Mouse (Mus musculus) left cerebral cortex, postnatal 10 days (tissue): ENCODE measurements around the gene Lag3. TPM values are rescaled to one million over a fixed set of nuclear protein-coding genes. Genes with fewer than 3 reads are reported as not detected.
"Not testable (repeated sequence)": the region's sequence is repeated elsewhere in the genome, so short reads cannot be mapped to it uniquely, and the experiment has no call there.

Source experiments
- DNase-seq, 2 experiments: peaks; one replicate each; pipeline ENCODE4 v3.0.0; 2021 to 2022; ENCODE audit warnings: low spot score in 2 of 2, mixed read lengths in 1 of 2; ENCODE audit errors: extremely low spot score in 1 of 2
- intact Hi-C: fragments of 180-260 bp; cut with DNase I; formaldehyde crosslinking; loops from one replicate; pipeline ENCODE4 v1.15.1; 2025
- total RNA-seq, 2 experiments: library from RNA; stranded (reverse); gene quantifications; 2 replicates each; pipeline ENCODE4 v1.2.3; 2021

Gene Lag3
- total RNA-seq, 2 experiments from 2014 or later, result 1.4 to 1.5 TPM

DNA sequence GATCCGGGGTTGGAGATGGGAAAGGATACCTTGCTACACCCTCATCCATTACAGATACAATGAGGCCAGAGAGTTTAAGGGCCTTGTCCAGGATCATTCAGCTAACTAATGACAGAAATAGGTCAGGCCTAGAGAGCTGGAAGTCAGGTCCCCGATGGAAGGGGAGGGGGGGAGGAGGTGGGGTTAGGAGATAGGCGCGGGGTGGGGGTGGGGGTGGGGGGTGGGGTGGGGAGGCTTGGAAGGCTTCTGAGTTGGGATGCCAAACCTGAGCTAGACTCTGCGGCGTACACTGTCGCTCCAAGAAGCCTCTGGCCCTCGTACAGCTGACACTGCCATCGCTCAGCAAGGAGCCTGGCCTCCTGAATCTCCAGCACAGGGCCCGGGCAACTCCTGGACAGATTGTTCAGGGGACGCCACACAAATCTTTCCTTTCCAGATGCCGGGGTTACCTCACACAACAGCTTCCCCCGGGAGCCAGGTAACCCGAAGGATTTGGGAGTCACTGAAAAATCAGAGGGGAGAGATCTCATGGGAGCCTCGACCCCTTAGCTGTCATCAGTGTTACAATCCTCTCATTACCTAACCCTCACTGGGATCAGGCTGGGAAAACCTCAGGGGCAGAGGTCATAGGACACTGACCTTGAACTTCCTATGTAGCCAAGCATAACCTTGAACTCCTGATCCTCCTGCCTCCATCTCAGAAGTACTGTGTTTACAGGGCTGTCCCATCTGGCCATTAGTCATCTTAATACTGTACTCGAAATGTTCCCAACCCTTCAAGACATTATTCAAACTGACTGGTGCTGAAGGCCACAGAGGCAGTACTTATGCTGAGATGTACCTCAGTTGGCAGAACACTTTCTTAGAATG is 6.3 kb downstream of the Lag3 start:
- intact Hi-C loops, result loop anchor here (2.0 kb wide), 1 partner anchor 42 kb away; the partner anchor contains the start of gene Gpr162
- DNase-seq, result no peak

DNA sequence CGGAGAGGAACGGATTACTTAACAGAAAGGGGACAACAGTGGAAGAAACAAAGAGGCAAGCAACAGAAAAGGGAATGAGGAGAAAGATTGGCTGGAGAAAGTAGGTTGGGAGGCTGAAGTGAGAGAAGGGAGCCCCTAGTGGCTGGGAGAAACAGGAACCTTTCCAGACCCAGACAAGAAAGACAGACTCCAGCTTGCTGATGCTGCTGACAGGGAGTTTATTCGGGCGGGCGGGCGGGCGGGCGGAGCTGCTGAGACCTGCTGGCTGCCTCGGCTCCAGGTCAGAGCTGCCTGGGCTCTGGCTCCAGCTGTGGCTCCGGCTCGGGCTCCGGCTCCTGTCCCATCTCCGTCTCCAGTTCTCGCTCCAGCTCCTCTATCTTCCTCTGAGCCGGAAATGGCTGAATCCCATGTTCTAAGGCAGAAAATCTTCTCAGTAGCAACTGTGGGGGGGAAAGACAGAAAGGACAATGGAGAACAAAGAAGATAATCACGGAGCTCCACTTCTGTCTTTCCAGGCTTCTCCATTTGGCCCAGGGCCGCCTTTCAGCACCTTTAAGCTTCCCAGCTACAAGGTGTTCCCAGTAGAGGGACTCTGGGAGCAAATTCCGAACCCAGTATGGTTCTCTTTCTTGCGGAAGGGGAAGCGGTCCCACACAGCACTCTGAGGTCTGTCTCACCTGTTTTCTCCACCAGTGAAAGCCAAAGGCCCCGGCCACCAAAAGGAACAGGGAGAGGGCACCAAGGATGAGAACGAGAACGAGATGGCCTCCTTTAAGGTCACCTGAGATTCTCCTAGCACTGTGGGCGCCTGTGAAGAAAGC is 7.1 kb downstream of the Lag3 start:
- intact Hi-C loops, result loop anchor here (2.0 kb wide), 1 partner anchor 42 kb away; the partner anchor contains the start of gene Gpr162
- peak; percentile 78 to 86 for DNase-seq

DNA sequence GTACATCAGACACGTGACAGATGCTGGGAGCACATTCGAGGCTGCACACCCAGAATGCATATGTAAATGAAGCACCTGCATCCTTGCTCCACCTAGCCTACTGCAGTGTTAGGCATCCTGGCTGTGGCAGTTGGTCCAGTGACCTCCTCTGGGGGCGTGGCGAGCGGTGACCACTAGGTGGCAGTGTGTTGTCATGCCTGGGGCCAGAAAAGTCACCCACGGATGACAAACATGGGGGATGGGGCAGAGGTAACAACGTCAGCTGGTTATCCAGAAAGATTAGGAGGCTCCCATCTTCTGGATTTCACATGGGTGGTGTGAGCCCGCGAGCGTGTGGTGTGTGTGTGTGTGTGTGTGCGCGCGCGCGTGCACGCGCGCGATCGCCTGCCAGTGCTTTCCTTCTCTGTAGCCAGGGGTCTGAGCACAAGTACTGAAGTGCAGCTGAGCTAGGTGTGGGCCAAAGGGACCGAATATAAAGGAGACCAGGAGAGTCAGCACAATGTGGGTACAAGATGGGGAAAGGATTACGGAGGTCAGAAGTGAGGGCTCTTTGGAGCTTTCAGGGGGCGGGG is 7.8 kb downstream of the Lag3 start:
- peak; percentile 84 to 94 for DNase-seq
- intact Hi-C loops, result loop anchor here (2.0 kb wide), 1 partner anchor 41 kb away; the partner anchor contains the start of gene Gpr162

DNA sequence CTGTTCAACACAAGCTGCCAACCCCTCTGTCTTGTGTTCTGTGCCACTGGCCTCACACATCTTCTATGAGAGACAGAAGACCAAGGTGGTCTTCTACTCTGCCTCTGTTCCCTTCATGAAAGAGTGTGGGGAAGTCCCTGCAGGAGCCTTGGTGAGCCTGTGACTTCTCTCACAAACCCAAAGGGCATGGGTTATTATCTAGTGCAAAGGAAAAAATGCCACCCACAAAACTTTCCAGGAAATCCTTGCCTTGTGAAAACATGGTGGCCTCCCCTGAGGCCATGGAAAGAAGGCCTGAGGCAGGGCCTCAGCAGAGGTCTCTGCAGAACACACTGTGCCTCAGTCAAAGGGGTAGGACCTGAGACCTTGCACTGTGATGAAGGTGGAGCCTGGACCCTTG is 9.7 kb downstream of the Lag3 start:
- no peak for DNase-seq
- intact Hi-C loops, result no loop called here

DNA sequence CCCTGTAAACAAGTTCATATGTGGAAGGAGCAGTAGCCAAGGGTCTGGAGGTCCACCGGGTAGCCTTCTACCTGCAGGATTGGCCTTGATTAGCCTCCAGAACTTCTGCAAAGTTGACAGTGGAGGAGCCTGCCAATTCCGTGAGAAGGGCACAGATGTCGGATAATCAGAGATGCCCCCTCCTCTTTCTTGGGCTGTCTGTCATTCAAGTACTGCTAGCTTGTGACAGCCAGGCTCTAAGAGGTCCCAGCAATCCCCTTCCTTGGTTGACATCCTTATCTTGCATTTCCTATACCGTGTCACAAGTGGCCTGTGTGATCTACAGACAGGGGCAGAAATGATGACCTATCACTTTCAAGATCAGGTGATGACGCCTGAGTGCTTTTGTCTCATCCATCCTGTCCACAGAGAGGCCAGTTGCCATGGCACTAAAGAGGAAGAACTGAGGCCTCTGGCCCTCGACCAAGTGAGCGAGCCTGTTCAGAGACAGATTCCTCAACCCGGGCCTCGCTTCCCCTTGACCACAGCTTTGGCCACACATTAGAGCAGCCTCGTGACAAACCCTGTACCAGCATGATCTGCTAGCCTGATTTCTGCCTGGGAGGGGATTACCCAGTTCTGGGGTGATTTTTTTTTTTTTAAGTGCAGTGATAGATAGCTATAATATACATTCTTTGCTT is 10.6 kb downstream of the Lag3 start:
- DNase-seq, result peak in 1 of 2 experiments; percentile 74
- intact Hi-C loops, result no loop called here

DNA sequence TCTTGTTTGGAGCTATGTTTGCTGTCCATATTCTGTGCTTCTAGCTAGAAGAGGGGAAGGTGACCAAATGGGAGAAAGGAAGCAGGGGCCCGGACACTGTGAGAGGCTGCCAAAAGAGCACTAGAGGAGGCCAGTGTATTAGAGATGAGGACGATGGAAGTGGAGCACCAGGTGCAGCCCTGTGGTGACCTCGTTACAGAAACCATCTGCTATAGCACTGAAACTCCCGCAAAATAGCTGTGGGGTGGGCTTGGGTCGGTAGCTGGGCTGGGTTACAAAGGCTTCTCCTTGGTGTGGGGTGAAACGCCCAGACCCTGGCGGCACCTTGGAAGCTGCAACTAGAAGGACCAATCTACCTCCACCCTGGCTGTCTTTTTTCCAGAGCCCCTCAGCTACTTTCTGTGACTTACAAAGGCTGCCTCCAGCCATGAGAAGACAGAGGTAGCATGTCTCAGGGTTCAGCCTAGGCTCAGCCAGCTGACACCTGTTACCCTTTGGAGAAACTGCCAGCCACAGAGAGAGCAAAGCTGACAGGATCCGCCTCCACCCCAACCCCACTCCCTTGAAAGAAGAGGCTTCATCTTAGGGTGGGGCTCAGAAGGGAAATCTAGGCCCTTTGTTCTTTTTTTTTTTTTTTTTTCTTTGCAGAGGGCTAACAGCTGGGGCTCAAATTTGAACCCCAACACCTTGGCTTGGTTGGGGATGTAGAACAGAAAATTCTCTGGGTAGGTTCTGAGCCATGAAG is 11.3 kb downstream of the Lag3 start:
- no peak for DNase-seq
- intact Hi-C loops, result no loop called here

DNA sequence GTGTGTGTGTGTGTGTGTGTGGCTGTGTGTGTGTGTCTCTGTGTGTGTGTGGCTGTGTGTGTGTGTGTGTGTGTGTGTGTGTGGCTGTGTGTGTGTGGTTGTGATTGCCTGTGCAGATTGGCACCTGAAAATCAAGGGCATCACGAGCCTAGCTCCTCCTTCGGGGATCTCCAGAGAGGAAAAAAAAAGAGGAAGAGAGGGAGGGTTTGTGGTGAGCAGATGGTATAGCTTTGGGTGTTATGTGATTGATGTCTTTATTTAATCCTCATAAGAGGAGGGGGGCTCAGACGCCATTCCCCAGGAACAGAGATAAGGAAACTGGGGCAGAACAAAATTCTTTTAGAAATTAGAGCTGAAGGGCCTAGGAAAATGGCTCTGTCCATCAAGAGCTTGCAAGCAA is 13.1 kb downstream of the Lag3 start:
- DNase-seq, result no peak
- intact Hi-C loops, result no loop called here

DNA sequence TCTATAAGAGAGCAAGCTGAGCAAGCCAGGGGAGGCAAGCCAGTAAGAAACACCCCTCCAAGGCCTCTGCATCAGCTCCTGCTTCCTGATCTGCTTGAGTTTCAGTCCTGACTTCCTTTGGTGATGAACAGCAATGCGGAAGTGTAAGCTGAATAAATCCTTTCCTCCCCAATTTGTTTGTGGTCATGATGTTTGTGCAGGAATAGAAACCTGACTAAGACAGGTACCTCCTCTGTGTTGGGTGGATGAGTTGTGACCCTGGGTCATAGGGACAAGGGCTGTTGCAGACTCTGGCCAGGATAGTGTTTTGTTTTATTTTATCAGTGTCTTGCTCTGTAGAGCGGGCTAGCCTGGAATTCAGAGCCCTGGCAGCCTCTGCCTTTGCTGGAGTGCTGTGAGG is 17.4 kb downstream of the Lag3 start:
- DNase-seq, intact Hi-C loops: not testable (repeated sequence)

DNA sequence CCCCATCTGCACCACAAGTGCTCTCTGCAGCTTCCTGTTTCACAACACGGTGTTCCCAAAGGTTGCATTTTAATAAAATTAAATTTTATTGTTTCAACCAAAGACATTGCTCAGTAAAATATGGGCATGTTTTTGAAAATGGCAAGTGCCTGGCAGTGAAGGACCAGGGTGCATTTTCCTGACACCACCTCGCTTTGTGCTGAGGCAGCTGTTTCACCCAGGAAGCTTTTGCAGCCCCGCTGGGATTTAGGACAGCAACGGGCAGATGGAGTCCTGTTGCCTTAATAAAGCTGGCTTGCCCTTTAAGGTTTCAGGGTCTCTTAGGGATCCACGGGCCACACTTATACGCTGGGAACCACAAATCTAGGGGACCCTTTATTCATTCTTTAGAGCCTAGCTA is 20.5 kb downstream of the Lag3 start:
- no peak for DNase-seq
- intact Hi-C loops, result no loop called here

DNA sequence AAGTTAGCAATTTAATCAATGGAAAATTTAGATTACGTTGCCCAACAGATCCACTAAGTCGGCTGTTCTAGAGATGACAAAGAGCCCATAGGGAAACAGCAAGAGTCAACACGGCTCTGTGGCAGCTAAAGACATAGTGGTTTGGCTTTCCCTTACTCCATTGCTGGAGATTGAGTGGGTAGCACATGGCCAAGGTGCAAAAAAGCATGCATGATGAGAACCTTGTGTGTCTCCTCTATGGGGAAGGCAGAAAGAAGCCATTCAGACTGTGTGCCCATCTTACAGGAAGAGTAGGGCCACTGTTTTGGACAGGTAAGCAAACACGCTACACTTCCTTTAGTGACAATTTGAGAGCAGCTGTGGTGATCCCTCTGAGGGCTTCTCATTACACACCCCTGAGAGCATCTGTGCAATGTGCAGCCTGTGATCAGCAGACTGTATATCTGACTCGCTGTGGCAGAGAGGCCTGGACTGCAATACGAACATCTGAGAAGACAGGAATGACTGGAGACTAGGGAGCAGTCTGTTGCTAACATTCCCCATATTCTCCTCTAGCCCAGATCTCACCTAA is 22.9 kb downstream of the Lag3 start:
- intact Hi-C loops, result no loop called here
- DNase-seq, result no peak

DNA sequence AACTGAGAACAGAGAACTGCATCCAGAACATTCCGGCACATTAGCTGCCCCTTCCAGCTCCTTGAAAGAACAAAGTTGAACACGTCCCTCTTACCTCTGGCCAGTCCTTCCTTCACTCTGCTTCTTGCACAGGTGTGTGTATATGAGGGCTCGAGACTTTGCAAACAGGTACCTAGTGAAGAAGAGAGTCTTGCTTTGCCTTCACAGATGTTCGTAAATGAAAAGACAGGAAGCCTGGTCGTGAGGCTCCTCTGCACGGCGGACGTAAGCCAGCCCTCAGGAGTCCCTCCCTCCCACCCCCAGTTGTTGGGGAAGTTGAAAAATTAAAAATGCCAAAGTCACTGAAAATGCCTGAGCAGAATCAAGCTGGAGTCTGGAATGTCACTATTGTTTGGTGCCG is 23.5 kb downstream of the Lag3 start, which contains the start of gene Cd4:
Gene Cd4, minus strand, starts transcription at position 236 of the 400 bp plus-strand sequence.
- DNase-seq, result no peak
- intact Hi-C loops, result no loop called here

DNA sequence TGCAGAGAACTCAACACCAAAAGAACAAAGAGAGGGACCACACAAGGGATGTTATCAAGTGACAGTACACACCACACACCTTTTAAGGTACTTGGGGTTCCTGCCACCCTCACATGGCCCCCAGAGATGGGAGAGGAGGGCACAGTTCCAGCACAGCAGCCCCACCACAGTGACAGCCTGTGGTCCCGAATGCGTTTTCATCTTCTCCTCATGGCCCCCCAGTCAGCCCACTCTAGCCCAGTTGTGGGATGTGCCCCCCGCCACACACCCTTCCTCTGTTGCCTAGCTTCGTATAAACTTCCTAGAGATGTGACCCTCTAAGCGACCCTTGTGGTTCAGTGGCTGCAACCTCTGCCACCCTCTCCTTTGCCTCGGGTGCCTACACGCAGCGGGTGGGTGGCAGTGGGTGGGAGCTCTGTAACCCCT is 25.5 kb downstream of the Lag3 start:
- intact Hi-C loops, result no loop called here
- DNase-seq, result no peak

DNA sequence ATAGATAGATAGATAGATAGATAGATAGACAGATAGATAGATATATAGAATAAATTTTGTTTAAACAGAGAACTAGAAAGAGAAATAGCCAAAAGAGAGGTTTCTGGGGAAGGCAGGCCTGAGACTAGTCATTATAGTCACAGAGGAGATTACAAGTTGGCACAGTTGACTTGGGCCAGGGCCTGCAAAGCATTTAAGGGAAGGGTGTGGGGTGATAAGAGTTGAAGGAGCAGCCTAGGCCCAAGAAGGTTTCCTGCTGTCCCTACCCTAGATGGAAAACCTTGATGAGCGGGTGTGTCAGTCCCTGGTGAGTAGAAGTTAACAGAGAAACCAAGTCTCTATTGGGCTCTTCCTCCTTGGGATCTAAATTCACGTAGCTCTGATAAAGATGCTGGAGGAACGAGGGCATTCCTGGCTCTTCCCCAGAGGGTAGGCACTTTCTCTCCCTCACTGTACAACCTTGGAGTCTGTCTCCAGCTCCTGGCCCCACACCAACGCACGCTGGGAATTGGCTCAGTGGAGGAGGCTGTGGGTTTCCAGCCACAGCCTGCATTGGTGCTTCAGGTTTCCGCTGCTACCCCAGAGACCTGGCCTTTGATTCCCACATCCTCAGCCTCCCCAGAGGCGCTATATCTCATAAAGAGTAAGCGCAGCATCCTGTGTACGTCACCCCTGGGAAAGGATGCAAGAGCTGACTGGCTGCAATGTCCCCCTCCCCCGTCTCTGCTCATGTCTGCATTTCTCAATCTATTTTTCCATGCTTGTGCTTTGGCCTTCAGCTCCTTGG is 26.6 kb downstream of the Lag3 start:
- DNase-seq, result peak in 1 of 2 experiments; percentile 81
- intact Hi-C loops, result no loop called here

DNA sequence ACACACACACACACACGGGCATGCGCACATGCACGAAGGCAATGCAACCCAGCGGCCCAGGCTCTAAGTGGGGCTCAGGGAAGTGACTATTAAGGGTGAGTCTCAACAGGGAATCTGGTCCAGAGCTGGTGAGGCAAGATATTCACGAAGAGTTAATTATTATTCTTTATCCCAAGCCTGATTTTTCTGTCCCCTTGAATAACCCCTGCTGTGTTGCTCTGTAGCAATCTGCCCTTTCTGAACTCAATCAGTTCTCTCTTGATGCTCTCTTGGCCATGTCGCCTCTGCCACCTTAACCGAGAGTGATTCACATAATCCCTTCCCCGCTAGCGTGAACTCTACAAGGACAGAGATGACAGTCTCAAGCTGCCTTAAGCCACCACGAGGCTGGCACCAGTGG is 28.2 kb downstream of the Lag3 start:
- intact Hi-C loops, result no loop called here
- no peak for DNase-seq

DNA sequence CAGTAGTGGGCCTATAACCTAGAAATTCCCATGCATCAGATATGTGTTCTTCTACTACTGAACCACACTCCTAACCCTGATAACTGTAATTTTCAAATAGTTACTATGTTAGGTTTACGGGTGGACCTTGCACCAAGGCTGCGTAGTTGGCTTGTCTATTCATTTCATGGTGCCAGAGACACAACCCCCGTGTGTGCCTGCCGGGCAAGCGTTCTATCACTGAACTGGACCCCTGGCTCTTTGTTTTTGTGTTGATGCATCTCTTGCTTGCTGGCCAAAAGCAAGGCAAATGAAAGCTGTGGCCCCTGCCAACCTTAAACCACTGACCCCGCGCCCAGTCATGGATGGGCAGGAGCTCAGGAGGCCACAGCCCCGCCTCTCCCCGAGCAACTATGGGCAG is 29.7 kb downstream of the Lag3 start:
- DNase-seq, result no peak

DNA sequence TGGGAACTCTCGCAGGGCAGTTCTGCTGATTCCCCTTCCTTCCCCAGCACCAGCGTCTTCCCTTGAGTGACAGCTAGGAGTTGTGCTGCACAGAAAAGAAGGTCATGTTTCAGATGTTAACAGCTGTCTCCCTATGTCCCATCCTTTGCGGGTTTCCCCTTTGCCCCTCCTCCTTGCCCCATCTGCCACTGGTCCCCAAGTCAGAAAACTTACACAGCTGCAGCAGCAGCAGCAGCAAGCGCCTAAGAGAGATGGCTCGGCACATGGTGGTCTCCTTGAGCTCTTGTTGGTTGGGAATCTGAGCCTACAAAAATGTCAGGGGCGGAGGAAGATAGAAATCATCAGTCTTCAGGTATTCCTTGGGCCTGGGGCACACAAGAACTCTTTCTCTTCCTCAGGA is 32.1 kb downstream of the Lag3 start:
- intact Hi-C loops, result no loop called here
- no peak for DNase-seq

More for the DNA sequence above, 29.7 kb downstream of the Lag3 start:
- intact Hi-C loops, result no loop called here

DNA sequence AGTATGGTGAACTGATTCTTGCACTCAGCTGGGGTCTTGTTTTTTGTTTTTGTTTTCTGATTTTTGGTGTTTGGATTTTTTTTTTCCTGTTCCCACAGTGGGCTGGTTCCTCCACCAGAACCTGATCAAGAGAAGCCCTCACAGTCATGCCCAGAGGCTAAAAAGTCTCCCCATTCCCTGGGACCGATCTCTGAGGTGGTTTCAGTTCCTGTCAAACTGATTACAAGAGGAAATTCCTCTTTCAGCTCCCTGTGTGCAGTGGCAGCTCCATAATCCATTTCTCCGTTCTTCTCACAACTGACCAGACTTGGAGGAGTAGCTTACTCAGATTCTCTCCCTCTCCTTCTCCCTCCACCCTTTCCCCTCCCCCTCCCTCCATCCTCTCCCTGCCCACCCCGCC is 37.2 kb downstream of the Lag3 start:
- intact Hi-C loops, result no loop called here
- DNase-seq, result no peak
